Mouse (Mus musculus): Measurements from ENCODE around the gene Medag.
A peak's percentile ranks its signal among the peaks of the same experiment; 100 is the strongest.

Gene Medag

GRCm38 (mm10) chr5:149411509-149412193, at the start of gene Medag:
Medag (plus strand) TSS chr5:149411749.
- DNase-seq (ENCODE audit: low read depth in 1 of 2, low spot score in 2 of 2) = no peak

- DNase-seq (ENCODE audit: low read depth in 1 of 2, low spot score in 2 of 2) = no peak
These were observed 48.9 kb upstream of the Medag start for GRCm38 (mm10) chr5:149362626-149363025.

GRCm38 (mm10) chr5:149363903-149364755, 47.4 kb upstream of the Medag start:
- DNase-seq (ENCODE audit: low read depth in 1 of 2, low spot score in 2 of 2) = no peak

GRCm38 (mm10) chr5:149367011-149367410, 44.5 kb upstream of the Medag start:
- DNase-seq (ENCODE audit: low read depth in 1 of 2, low spot score in 2 of 2) = no peak

- no peak for DNase-seq (ENCODE audit: low read depth in 1 of 2, low spot score in 2 of 2)
These were observed 43.7 kb upstream of the Medag start for GRCm38 (mm10) chr5:149367544-149368466.

- DNase-seq (ENCODE audit: low read depth in 1 of 2, low spot score in 2 of 2) = no peak
These were observed 42.8 kb upstream of the Medag start for GRCm38 (mm10) chr5:149368575-149369312.

- DNase-seq (ENCODE audit: low read depth in 1 of 2, low spot score in 2 of 2) = no peak
These were observed 42.0 kb upstream of the Medag start for GRCm38 (mm10) chr5:149369373-149370035.

- DNase-seq (ENCODE audit: low read depth in 1 of 2, low spot score in 2 of 2) = no peak
These were observed 39.5 kb upstream of the Medag start for GRCm38 (mm10) chr5:149372018-149372417.

DNA sequence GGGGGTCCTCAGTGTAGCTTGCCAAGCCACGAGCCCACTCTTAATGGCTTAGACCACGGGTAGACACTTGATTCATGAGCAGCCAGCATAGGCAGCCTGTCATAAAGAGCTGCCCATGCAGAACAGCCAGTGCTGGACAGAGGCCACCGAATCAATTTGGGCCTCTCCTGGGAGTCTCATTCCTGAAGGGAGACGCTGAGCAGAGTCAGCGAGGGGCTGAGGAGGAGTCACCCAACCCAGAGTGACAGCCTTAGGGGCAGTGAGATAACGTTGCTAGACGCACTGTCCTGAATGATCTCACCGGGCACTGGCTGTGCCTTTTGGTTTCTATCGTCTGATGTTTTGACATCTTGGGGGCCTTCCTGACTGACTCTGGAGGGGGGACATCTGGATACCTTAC, 38.3 kb upstream of the Medag start:
- DNase-seq (ENCODE audit: low read depth in 1 of 2, low spot score in 2 of 2) = no peak

GRCm38 (mm10) chr5:149374026-149374425, 37.5 kb upstream of the Medag start:
- DNase-seq (ENCODE audit: low read depth in 1 of 2, low spot score in 2 of 2) = peak in 1 of 2 experiments; percentile 9

DNA sequence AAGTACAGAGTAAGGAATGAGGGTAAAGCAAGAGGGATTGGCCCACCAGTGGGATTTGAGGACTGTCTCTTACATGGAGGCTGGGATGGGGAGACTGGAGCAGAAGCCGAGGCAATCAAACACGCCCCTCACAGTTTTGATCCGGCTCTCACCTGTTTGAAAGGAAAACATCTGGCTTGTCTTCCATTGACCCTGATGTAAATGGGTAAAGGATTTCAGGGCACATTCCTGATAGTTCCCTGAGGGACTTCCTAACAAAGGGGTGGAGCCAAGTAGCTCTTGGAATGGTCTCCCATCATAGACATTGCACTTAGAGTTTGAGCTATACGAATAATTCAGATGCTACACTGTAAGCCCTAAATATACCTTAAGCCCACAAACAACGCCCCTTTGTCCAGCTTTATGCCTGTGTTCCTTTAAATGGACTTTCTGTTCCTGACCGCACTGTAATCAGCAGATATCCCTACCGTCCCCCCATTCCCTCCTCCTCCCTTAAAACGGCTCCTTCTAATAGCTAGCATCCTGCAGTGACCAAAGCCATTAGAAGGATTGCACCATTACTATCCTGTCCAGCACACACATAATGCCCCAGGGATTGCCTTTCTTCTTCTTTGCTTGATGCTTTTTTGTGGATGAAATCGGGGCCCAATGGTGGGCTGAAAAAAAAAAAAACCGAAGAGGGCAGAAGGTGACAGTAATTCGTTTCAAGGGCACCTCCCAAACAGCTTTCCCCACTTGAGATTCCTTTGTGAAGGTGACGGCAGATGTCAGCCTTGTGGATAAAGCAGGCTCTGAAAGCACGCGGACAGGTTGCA, 36.3 kb upstream of the Medag start:
- DNase-seq (ENCODE audit: low read depth in 1 of 2, low spot score in 2 of 2) = no peak

- DNase-seq (ENCODE audit: low read depth in 1 of 2, low spot score in 2 of 2) = peak; percentile 5 to 49
These were observed 35.7 kb upstream of the Medag start for GRCm38 (mm10) chr5:149375889-149376212.

DNA sequence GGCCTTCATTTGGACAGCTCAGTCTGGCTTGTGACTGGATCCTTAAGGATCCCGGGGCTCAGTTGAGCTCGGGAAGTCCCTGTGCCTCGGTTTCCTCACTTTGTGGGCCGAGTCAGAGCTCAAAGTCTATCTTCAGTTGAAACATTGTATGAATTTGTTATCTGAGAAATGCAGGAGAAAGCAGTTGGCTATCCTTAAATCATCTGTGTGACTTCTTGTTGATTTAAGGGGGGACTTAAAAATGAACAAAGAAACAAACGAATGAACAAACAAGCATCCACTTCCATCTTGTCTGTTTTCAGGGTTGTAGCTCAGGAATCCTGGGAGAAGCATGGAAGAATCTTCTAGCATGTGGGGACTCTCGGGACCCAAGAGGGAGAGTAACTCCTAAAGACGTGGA, 35.2 kb upstream of the Medag start:
- no peak for DNase-seq (ENCODE audit: low read depth in 1 of 2, low spot score in 2 of 2)

- no peak for DNase-seq (ENCODE audit: low read depth in 1 of 2, low spot score in 2 of 2)
These were observed 34.3 kb upstream of the Medag start for GRCm38 (mm10) chr5:149377253-149377652.

GRCm38 (mm10) chr5:149378566-149378965, 33.0 kb upstream of the Medag start:
- DNase-seq (ENCODE audit: low read depth in 1 of 2, low spot score in 2 of 2) = no peak

- DNase-seq (ENCODE audit: low read depth in 1 of 2, low spot score in 2 of 2) = no peak
These were observed 32.3 kb upstream of the Medag start for GRCm38 (mm10) chr5:149379131-149379784.

GRCm38 (mm10) chr5:149379861-149380260, 31.7 kb upstream of the Medag start:
- DNase-seq (ENCODE audit: low read depth in 1 of 2, low spot score in 2 of 2) = no peak

DNA sequence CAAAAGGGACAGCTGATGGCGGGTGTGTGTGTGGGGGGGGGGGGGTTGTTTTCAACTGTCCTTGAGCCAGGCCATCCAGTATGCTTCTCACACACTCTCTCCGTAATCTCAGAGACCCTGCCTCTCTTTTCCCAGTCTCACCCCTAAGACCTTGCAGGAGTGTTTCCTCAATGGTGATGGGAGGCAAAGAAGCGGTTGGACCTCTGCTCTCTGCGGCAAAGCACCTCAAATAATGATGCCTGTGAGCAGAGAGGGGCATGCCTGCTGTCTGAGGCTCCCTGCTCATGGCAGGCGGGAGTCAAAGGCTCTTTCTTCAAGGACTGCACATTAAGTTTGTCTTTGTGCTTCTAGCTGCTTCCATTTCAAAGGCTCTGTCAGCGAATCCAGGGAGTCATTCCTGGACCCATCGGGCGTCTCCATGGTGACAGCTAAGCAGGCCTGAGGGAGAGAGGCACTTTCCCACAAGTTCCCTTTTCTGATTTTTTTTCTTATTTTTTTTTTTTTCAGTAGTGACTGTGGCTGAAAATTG, 31.1 kb upstream of the Medag start:
- DNase-seq (ENCODE audit: low read depth in 1 of 2, low spot score in 2 of 2) = no peak

- no peak for DNase-seq (ENCODE audit: low read depth in 1 of 2, low spot score in 2 of 2)
These were observed 29.6 kb upstream of the Medag start for GRCm38 (mm10) chr5:149381948-149382347.
